Mouse (Mus musculus): ENCODE data around the gene Pah.

DNA sequence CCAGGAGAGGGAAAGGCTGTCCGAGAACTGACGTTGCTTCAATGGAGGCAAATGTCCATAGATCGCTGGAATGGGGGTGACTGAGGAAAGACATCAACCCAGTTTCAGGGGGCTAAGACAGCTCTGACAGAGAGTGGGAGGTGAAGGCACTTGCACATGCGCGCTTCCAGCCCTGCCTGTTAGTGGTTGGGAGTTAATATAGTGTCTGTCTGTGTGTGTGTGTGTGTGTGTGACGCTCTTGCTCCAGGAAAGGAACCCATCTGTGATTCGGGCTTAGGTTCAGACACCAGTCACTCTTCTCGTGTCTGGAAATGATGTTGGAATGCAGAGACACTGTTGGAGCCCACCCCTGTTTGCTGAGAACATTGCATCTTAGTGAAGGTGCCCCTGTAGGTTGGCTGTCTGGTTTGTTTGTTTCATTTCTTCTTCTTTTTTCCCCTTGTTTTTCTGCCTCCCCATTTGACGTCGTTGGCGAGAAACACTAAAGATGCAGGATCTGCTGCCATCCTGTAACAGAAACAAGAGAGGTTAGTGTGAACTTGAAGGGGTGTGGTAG is 30.0 kb upstream of the Pah start:
- TF ChIP-seq CTCF (IDR thresholded peaks at IDR 0.05; ENCODE audit: insufficient read depth, low read depth, low read length): no peak
- TF ChIP-seq POLR2A (IDR thresholded peaks at IDR 0.05; ENCODE audit: insufficient read depth, low read depth, low read length): no peak
